Mouse (Mus musculus): ENCODE data around the gene Tnnc2.

DNA sequence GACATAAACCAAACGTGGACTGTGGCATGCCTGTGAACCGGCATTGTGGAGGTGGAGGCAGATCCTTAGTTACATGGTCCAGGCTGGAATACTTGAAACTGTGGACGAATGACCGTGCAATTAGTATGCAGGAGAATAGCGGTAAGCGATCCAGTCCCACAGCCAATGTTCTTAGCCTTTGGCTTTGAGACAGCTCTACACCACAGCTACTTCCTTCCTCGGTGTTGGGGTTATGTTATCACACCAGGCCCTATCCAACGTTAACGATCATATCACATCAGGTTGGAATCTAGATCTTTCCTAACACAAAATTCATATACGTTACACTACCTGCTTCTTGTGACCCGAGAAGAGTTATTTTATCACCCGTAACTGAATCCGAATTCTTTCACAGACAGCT is 34.8 kb downstream of the Tnnc2 start:
- no peak for TF ChIP-seq CTCF (conservative IDR thresholded peaks at IDR 0.05; ENCODE audit: low read length)
- no peak for TF ChIP-seq POU5F1 (IDR thresholded peaks at IDR 0.05; ENCODE audit: borderline replicate concordance, low read length)
